Mouse (Mus musculus): ENCODE results near the gene Edf1.

The Edf1 gene

GRCm38 (mm10) chr2:25561946-25562345, 4.3 kb downstream of the Edf1 start:
- in situ Hi-C loops (cut with MboI, MseI), result no loop called here

- in situ Hi-C loops (cut with MboI, MseI), result no loop called here
Measured at GRCm38 (mm10) chr2:25565741-25566140, 8.1 kb downstream of the Edf1 start.

GRCm38 (mm10) chr2:25566558-25566957, 8.9 kb downstream of the Edf1 start:
- in situ Hi-C loops (cut with MboI, MseI), result no loop called here

- in situ Hi-C loops (cut with MboI, MseI), result no loop called here
Measured at GRCm38 (mm10) chr2:25568473-25569019, 10.9 kb downstream of the Edf1 start.

GRCm38 (mm10) chr2:25569323-25569722, 11.7 kb downstream of the Edf1 start:
- in situ Hi-C loops (cut with MboI, MseI), result no loop called here

GRCm38 (mm10) chr2:25571221-25571620, 13.6 kb downstream of the Edf1 start:
- in situ Hi-C loops (cut with MboI, MseI), result no loop called here

- in situ Hi-C loops (cut with MboI, MseI), result no loop called here
Measured at GRCm38 (mm10) chr2:25573068-25573467, 15.4 kb downstream of the Edf1 start.

- in situ Hi-C loops (cut with MboI, MseI), result no loop called here
Measured at GRCm38 (mm10) chr2:25574136-25574535, 16.5 kb downstream of the Edf1 start.

GRCm38 (mm10) chr2:25574579-25575431, 17.2 kb downstream of the Edf1 start, which contains the start of the genes Mamdc4 and Phpt1:
Gene Mamdc4, minus strand, starts transcription at chr2:25574845.
Gene Phpt1, minus strand, starts transcription at chr2:25575224.
- in situ Hi-C loops (cut with MboI, MseI), result no loop called here

GRCm38 (mm10) chr2:25575432-25576027, 17.9 kb downstream of the Edf1 start:
- in situ Hi-C loops (cut with MboI, MseI), result no loop called here

- in situ Hi-C loops (cut with MboI, MseI), result no loop called here
Measured at GRCm38 (mm10) chr2:25576028-25576850, 18.6 kb downstream of the Edf1 start.

GRCm38 (mm10) chr2:25576965-25577891, 19.6 kb downstream of the Edf1 start:
- in situ Hi-C loops (cut with MboI, MseI), result no loop called here

GRCm38 (mm10) chr2:25577951-25578795, 20.5 kb downstream of the Edf1 start:
- in situ Hi-C loops (cut with MboI, MseI), result no loop called here

GRCm38 (mm10) chr2:25578796-25579736, 21.4 kb downstream of the Edf1 start:
- in situ Hi-C loops (cut with MboI, MseI), result no loop called here

- in situ Hi-C loops (cut with MboI, MseI), result no loop called here
Measured at GRCm38 (mm10) chr2:25579737-25580460, 22.3 kb downstream of the Edf1 start.

GRCm38 (mm10) chr2:25580621-25581101, 23.0 kb downstream of the Edf1 start:
- in situ Hi-C loops (cut with MboI, MseI), result no loop called here

- in situ Hi-C loops (cut with MboI, MseI), result no loop called here
Measured at GRCm38 (mm10) chr2:25581294-25581864, 23.7 kb downstream of the Edf1 start, which contains the start of gene Ajm1. Gene Ajm1, minus strand, starts transcription at chr2:25581757.

Data from regulatory T cell (primary cell).